Mouse (Mus musculus): ENCODE measurements around the gene Gpr35.

- TF ChIP-seq CTCF (IDR thresholded peaks at IDR 0.05; ENCODE audit: control insufficient read depth, insufficient read depth, insufficient replicate concordance, low read depth, low read length) (no peak), POLR2A (IDR thresholded peaks at IDR 0.05; ENCODE audit: control insufficient read depth, low read depth, low read length) (no peak)
Measured at GRCm38 (mm10) chr1:92972854-92973253, 22.2 kb downstream of the Gpr35 start.

All from testis, adult 2 months (tissue).